Mouse (Mus musculus): ENCODE data around the gene Ccdc51.

DNA sequence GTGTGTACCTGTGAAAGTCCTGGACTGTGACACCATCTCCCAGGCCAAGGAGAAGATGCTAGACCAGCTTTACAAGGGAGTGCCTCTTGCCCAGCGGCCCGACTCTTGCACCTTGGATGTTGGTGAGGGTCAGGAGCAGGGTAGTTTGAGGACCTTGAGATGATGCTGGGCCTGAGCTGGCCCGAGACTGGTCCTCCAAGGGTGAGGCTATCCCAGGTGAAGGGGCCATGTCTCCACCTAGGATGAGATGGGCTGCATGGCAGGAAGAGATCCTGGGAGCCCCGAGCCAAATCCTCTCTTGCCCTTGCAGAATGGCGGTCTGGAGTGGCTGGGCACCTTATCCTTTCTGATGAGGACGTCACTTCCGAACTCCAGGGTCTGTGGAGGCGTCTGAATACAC is 31.0 kb downstream of the Ccdc51 start:
- TF ChIP-seq CTCF (IDR thresholded peaks at IDR 0.05; ENCODE audit: low read depth) (no peak), EP300 (optimal IDR thresholded peaks at IDR 0.05) (no peak)
